Mouse (Mus musculus) kidney, adult 2 months (tissue): ENCODE results near the gene Smg6. TPM values are rescaled to one million over a fixed set of nuclear protein-coding genes. Genes with fewer than 3 reads are reported as not detected.

Source experiments
- DNase-seq: peaks from one replicate; pipeline ENCODE4 v3.0.0; 2021
- H3K27ac ChIP-seq: fragments of 200-500 bp; 2 replicates; pipeline ENCODE4 v1.5.1; 2012; ENCODE audit warnings: low read depth, low read length, control low read depth, inconsistent platforms; ENCODE audit not compliant: insufficient read depth
- H3K27me3 ChIP-seq: fragments of 200-500 bp; replicated peaks from 2 replicates; pipeline ENCODE4 v1.6.1; 2012; ENCODE audit warnings: mild to moderate bottlenecking, moderate library complexity, low read length, inconsistent platforms; ENCODE audit not compliant: control insufficient read depth, insufficient read depth
- H3K36me3 ChIP-seq: fragments of 200-500 bp; 2 replicates; pipeline ENCODE4 v1.6.1; 2012; ENCODE audit warnings: mild to moderate bottlenecking, moderate library complexity, low read length, inconsistent platforms; ENCODE audit not compliant: control insufficient read depth, insufficient read depth
- H3K4me1 ChIP-seq: fragments of 200-500 bp; 2 replicates; pipeline ENCODE4 v1.6.1; 2011; ENCODE audit warnings: low read length; ENCODE audit not compliant: control insufficient read depth, insufficient read depth
- H3K4me3 ChIP-seq: fragments of 200-500 bp; 2 replicates; pipeline ENCODE4 v1.5.1; 2011; ENCODE audit warnings: mild to moderate bottlenecking, low read depth, low read length, control low read depth; ENCODE audit not compliant: insufficient read depth
- CTCF ChIP-seq: fragments of 200-500 bp; conservative IDR thresholded peaks from 2 replicates; pipeline ENCODE4 v1.5.1; 2011; ENCODE audit warnings: low read depth, mild to moderate bottlenecking, control low read depth, low read length, moderate library complexity, mixed read lengths; ENCODE audit not compliant: insufficient read depth, insufficient read length
- POLR2A ChIP-seq: fragments of 200-500 bp; IDR thresholded peaks from one replicate; pipeline ENCODE4 v1.6.1; 2011; ENCODE audit warnings: low read depth, low read length, control low read depth
- WGBS: fragments of 180-500 bp; shearing (Covaris S2); methylation state at CpG from one replicate; pipeline ENCODE4 v1.1.7; 2018; 5-methylcytosine and 5-hydroxymethylcytosine counted together
- polyA plus RNA-seq: library from polyadenylated mRNA; depleted of rRNA; stranded (reverse); fragments of >200 nt; gene quantifications from 2 replicates; pipeline ENCODE4 v1.2.3, GENCODE M21; 2012

Gene Smg6
- polyA plus RNA-seq, 1 experiment: 35.2 TPM

DNA sequence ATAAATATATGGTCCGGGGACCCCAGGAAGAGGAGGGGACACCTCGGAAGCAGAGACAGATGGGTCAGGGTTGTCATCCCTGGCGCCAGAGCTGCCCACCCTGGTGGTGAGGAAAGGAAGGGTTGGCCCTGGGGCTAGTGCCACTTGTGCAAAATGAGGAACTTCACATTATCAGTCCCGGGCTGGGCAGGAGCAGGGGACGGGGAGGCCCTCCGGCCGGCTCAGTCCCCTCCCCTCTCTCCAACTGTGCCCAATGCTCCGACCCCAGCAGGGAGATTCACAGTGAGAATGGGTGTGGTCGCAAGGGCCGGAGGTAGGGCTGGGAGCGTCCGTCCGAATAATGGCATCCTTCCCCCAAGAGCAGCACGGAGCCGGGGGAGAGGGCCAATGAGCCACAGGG lies 239.1 kb downstream of the Smg6 start:
- H3K27me3 ChIP-seq: no peaks in the 10 kb centered on the region
- no peak overlapping the region for H3K27ac ChIP-seq
- H3K4me1 ChIP-seq: peaks cover 9% of the 10 kb centered on the region; the same call in 1 of the 2 replicates
- TF ChIP-seq POLR2A (no peak), CTCF (no peak)
- no peak overlapping the region for H3K4me3 ChIP-seq
- WGBS: 42% methylated on average over 15 of the region's 15 CpGs
- H3K36me3 ChIP-seq: no peaks in the 10 kb centered on the region; the same call in 1 of the 2 replicates
- DNase-seq: no peak

DNA sequence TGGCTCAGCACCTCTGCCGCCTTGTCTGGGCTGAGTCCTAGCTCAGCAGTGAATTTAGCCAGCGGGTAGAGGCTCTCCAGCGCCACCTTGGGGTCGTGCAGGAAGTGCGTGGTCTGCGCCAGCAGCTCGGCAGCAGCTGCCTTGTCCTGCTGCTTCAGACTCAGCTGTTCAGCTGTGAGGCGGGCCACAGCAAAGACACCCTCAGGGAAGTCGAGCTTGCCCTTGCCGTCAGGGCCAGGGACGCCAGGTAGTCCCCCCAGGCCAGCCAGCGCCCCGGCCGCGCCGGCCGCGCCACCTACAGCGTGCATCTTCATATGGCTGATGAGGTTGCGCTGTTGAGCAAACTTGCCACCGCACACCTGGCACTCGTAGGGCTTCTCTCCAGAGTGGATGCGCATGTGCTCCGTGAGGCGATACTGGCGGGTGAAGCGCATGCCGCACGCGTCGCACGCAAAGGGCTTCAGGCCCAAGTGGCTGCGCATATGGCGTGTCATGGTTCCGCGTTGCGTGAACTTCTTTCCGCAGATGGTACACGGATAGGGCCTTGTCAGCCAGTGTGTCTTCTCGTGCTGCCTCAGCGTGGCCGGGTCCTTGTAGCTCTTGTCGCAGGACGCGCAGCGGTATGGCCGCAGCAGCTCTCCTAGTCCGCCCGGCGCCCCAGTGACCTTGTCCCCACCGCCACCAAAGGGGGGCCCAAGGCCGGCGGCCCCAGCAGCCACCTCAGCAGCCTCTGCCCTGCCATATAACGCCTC lies 240.0 kb downstream of the Smg6 start:
- Histone ChIP-seq H3K4me1 (peaks cover 9% of the 10 kb centered on the region; the same call in 1 of the 2 replicates), H3K27ac (no peak overlapping the region), H3K4me3 (peak overlapping the region; percentile 11), H3K36me3 (no peaks in the 10 kb centered on the region; the same call in 1 of the 2 replicates), H3K27me3 (no peaks in the 10 kb centered on the region)
- 28% methylated on average over 54 of the region's 54 CpGs for WGBS
- DNase-seq: peak; percentile 90
- TF ChIP-seq CTCF (peak; percentile 91), POLR2A (no peak)

DNA sequence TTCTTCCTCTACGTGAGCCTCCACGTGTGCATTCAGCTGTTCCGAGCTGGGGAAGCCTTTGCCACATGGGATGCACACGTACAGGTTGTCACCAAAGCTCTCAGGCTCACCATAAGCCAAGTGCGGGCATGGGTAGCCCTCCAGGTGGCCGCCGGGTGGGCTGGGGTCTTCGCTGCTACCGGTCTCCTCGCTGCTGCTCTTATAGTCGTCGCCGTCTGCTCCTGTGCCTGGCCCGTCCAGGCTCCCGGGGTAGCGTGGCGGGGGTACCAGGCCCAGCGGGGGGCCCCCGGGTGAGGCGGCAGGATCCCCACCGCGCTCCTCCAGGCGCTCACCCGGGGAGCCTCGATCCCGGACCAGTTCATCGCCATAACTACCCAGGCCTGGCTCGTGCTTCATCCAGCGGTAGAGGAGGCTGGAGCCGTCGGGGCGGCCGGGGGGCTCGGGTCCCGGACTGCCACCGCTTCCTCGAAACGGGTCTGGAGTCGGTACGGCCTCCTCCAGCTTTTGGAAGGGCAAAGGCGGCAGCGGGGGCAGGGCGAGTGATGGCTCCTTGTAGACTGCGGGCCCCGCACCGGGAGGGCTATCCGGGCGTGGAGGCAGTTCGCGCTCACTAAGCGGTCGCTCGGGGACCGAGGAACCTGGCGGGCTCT lies 240.7 kb downstream of the Smg6 start:
- Histone ChIP-seq H3K36me3 (no peaks in the 10 kb centered on the region; the same call in 1 of the 2 replicates), H3K27me3 (no peaks in the 10 kb centered on the region), H3K27ac (no peak overlapping the region), H3K4me1 (peaks cover 9% of the 10 kb centered on the region; the same call in 1 of the 2 replicates), H3K4me3 (peak overlapping the region; percentile 56)
- no peak for TF ChIP-seq POLR2A
- no peak for TF ChIP-seq CTCF
- DNase-seq: peak; percentile 29
- WGBS: 22% methylated on average over 55 of the region's 55 CpGs

DNA sequence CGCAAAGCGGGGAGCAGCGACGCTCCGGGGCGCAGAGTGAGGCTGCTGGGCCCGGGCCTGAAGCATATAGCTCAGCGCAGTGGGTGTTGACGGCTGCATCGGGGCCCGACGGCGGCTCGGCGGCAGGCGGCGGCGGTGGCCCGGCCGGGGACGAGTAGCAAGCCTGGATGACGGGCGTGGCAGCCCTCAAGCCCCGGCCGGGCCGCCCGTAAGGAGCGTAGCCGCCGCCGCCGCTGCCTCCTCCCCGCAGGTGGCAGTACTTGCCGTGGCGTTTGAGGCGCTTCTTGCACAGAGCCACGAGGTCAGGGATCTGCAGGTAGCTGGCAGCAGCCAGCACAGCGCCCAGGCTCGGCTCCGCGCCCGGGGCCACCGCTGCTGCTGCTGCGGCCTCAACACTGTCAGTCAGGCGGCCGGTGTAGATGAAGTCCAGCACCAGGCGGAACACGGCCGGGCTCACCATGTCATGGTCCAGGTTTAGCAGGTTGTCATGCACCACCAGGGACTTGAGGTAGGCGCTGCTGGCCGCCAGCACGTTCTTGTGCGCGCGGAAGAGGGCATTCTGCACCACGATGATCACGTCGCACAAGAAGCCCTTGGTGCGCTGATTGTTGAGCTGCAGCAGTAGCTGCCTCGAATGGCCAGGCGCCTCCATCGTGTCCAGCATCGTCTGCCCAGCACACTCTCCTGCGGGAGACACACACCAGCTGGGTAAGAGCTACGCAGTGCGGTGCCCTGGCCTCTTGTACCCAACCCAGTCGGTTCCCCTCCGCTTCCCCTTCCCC lies 241.4 kb downstream of the Smg6 start:
- H3K36me3 ChIP-seq: no peaks in the 10 kb centered on the region; the same call in 1 of the 2 replicates
- H3K4me1 ChIP-seq: peaks cover 9% of the 10 kb centered on the region; the same call in 1 of the 2 replicates
- WGBS: 10% methylated on average over 68 of the region's 68 CpGs
- H3K4me3 ChIP-seq: peak overlapping the region; percentile 56
- peak overlapping the region; percentile 27 for H3K27ac ChIP-seq
- no peaks in the 10 kb centered on the region for H3K27me3 ChIP-seq
- DNase-seq: peak; percentile 77
- TF ChIP-seq CTCF: peak; percentile 18; the same call in 1 of the 2 replicates
- no peak for TF ChIP-seq POLR2A

DNA sequence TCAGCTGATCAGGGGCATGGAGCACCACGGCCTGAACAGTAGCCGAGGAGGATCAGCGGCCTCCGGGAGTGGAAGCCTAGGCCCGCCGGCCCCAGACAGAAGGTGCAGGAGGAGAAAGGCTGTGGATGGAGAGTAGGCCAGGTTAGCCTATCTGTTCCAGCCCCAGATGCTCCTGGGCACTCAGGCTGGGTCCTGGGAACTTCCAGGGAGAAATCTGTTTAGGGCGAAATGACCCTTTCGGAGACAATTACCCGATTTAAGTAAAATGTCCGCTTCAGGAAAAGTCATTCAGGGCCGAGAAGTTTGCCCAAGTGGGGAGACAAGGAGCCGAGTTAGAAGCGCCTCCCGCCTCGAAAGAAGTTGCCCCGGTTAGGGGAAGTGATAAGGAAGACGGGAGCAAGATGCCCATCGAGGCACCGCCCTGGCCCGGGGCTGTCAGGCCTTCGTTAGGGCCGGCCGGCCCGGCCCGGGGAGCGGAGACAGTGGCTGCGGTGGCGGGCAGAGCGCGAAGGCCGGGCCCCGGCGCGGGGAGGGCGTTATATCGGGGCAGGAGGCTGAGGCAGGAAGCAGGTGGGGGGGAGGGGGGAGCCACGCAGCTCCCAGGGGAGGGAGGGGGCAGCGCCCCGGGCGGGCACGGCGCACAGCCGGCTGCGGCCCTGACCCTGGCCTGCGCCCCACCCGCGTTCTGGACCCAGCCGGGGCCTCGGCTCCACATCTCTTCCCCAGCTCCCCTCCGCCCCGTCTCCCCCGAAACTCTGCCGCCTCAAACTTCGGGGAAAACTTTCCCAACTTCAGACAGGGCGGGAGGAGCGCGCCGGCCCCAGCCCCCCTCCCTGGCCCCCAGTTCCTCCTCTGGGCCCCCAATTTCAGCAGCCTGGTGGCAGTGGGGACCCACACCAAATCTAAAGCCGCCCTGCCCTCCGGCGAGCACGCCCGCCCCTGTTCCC lies 242.3 kb downstream of the Smg6 start:
- WGBS: 23% methylated on average over 56 of the region's 63 CpGs
- peak overlapping the region; percentile 27 for H3K27ac ChIP-seq
- no peaks in the 10 kb centered on the region for H3K27me3 ChIP-seq
- no peaks in the 10 kb centered on the region for H3K36me3 ChIP-seq
- DNase-seq: peak; percentile 50
- peak overlapping the region; percentile 56 for H3K4me3 ChIP-seq
- no peak for TF ChIP-seq POLR2A
- TF ChIP-seq CTCF: no peak
- peaks cover 9% of the 10 kb centered on the region; the same call in 1 of the 2 replicates for H3K4me1 ChIP-seq

DNA sequence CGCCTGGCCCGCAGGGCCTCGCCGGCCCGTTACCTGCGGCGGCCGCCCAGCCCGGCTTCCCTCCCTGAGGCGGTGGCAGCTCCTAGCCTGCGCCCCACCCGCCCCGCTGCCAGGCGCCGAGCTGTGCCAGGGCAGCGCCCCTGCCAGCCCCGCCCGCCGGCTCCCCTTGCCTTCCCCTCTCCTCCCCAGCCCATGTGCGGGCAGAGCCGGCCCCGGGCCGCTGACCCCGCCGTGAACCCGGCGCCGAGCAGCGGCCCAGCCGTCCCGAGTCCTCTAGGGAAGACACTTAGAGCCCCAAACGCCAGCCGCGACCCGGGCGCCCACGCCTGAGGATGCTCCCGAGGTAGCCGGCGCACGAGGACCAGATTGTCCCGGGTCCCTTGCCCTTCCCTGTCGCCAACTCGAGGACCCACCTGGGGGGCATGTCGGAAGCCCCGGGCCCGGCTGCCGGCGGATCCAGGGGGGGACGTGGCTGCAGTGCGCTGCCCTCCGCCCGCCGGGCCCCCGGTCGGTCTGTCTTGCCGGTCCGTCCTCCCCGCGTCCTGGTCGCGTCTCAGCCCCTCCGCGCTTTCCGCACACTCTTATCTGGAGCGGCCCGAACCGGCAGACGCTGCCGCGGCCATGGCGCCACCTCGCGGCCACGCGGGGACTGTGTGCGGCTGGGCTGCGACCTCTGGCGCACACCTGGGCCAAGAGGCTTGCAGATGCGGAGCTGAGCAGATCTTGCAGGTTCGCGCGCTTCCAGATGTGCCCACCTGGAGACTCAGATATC lies 243.2 kb downstream of the Smg6 start:
- Histone ChIP-seq H3K4me1 (peaks cover 6% of the 10 kb centered on the region; the same call in 1 of the 2 replicates), H3K27ac (peak overlapping the region; percentile 40; the same call in 1 of the 2 replicates), H3K36me3 (no peaks in the 10 kb centered on the region), H3K4me3 (peak overlapping the region; percentile 56), H3K27me3 (no peaks in the 10 kb centered on the region)
- TF ChIP-seq CTCF: peak; percentile 86
- TF ChIP-seq POLR2A: peak; percentile 27
- DNase-seq: peak; percentile 88
- WGBS: under 1% methylated on average over 81 of the region's 83 CpGs
